ENCODE assay signal across 34 mouse cellular contexts in the genomic region with DNA sequence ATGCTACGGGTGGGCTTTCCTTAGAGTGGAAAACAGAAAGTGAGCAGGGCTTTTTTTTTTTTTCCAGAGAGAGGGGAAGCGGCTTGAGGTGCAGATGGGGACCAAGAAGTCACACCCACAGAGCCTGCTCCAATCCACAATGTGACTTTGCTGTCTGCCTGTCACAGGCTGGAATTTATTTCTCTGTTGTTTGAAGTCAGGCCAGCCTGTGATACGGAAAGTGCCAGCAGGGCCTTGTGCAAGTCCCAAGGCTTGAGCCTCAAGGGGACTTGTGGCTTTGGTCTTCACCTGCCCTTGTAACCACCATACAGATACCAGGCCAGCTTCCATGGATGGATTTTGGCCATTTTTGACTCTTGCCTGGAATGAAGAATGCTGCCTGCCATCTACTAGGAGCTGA. TPM values are rescaled to one million over a fixed set of nuclear protein-coding genes. Genes with fewer than 3 reads are reported as not detected.
DNase-seq lines count a peak whose midpoint lies in the region; ATAC-seq and TF ChIP-seq lines count a peak whose summit lies in the region.
"Had no signal": no experiment of that assay in that cellular context is flagged by ENCODE, and none has a peak within 500 bp of the region (broad histone marks: within the 10 kb centered on the region; RNA-seq: fewer than 3 reads in every experiment).

No protein-coding gene starts in this region.

- WGBS in heart, embryonic 11.5 days (ENCODE audit: insufficient replicate concordance), result 40% methylated on average over 3 of the region's 3 CpGs
- 14% methylated on average over 3 of the region's 3 CpGs for WGBS in lung, embryonic 14.5 days
- WGBS in lung, postnatal 0 days, result 31% methylated on average over 3 of the region's 3 CpGs

- no peaks in the 10 kb centered on the region for H3K9me3 ChIP-seq in heart, embryonic 11.5 days (replicated peaks; ENCODE audit: control insufficient read depth, low read length)
- no peaks in the 10 kb centered on the region for H3K9me3 ChIP-seq in lung, embryonic 14.5 days (ENCODE audit: low read depth, low read length)
- no peaks in the 10 kb centered on the region for H3K9me3 ChIP-seq in lung, postnatal 0 days (ENCODE audit: low read length)
- H3K9me3 ChIP-seq: embryonic facial prominence, embryonic 15.5 days; forebrain, embryonic 12.5 days; hindbrain, embryonic 10.5 days; hindbrain, embryonic 15.5 days; kidney, embryonic 15.5 days; liver, embryonic 12.5 days; midbrain, embryonic 13.5 days; stomach, embryonic 15.5 days had no signal

- H3K4me2 ChIP-seq in heart, embryonic 11.5 days, result no peak overlapping the region
- H3K4me2 ChIP-seq in lung, embryonic 14.5 days, result no peak overlapping the region
- H3K4me2 ChIP-seq in lung, postnatal 0 days (replicated peaks; ENCODE audit: low read depth, low read length), result no peak overlapping the region
- H3K4me2 ChIP-seq: embryonic facial prominence, embryonic 15.5 days; forebrain, embryonic 12.5 days; hindbrain, embryonic 15.5 days; kidney, embryonic 15.5 days; liver, embryonic 12.5 days; midbrain, embryonic 13.5 days; stomach, embryonic 15.5 days had no signal

- no peak overlapping the region for H3K27ac ChIP-seq in heart, embryonic 11.5 days (ENCODE audit: low read depth, low read length)
- no peak overlapping the region for H3K27ac ChIP-seq in lung, embryonic 14.5 days (ENCODE audit: low read depth)
- no peak overlapping the region for H3K27ac ChIP-seq in lung, postnatal 0 days (ENCODE audit: low read length)
- H3K27ac ChIP-seq: embryonic facial prominence, embryonic 10.5 days; embryonic facial prominence, embryonic 15.5 days; forebrain, embryonic 12.5 days; hindbrain, embryonic 10.5 days; hindbrain, embryonic 15.5 days; kidney, embryonic 15.5 days; liver, embryonic 12.5 days; macrophage; midbrain, embryonic 13.5 days; stomach, embryonic 15.5 days had no signal

- no peaks in the 10 kb centered on the region for H3K27me3 ChIP-seq in heart, embryonic 11.5 days (ENCODE audit: control insufficient read depth, insufficient read depth, low read length)
- H3K27me3 ChIP-seq in lung, embryonic 14.5 days (ENCODE audit: insufficient read depth, low read length), result no peaks in the 10 kb centered on the region
- no peaks in the 10 kb centered on the region for H3K27me3 ChIP-seq in lung, postnatal 0 days (replicated peaks; ENCODE audit: insufficient read depth, low read length)
- H3K27me3 ChIP-seq: forebrain, embryonic 12.5 days; hindbrain, embryonic 15.5 days; kidney, embryonic 15.5 days; midbrain, embryonic 13.5 days; stomach, embryonic 15.5 days had no signal

- no peaks in the 10 kb centered on the region for H3K4me1 ChIP-seq in heart, embryonic 11.5 days (ENCODE audit: control insufficient read depth, insufficient read depth, low read length)
- H3K4me1 ChIP-seq in lung, embryonic 14.5 days (ENCODE audit: insufficient read depth), result no peaks in the 10 kb centered on the region
- peaks cover 5% of the 10 kb centered on the region; the same call in 1 of the 2 replicates for H3K4me1 ChIP-seq in lung, postnatal 0 days (ENCODE audit: insufficient read depth, low read depth, low read length)
- H3K4me1 ChIP-seq: embryonic facial prominence, embryonic 10.5 days; embryonic facial prominence, embryonic 15.5 days; hindbrain, embryonic 10.5 days; hindbrain, embryonic 15.5 days; kidney, embryonic 15.5 days; liver, embryonic 12.5 days; midbrain, embryonic 13.5 days had no signal

- H3K36me3 ChIP-seq in heart, embryonic 11.5 days (ENCODE audit: control insufficient read depth, insufficient read depth, low read length), result no peaks in the 10 kb centered on the region
- H3K36me3 ChIP-seq in lung, embryonic 14.5 days (ENCODE audit: insufficient read depth), result no peaks in the 10 kb centered on the region
- no peaks in the 10 kb centered on the region for H3K36me3 ChIP-seq in lung, postnatal 0 days (ENCODE audit: insufficient read depth, low read length)
- H3K36me3 ChIP-seq: embryonic facial prominence, embryonic 10.5 days; embryonic facial prominence, embryonic 15.5 days; forebrain, embryonic 12.5 days; hindbrain, embryonic 10.5 days; hindbrain, embryonic 15.5 days; kidney, embryonic 15.5 days; liver, embryonic 12.5 days; midbrain, embryonic 13.5 days; stomach, embryonic 15.5 days had no signal

- DNase-seq in adrenal gland, adult (ENCODE audit: inconsistent age in 2 of 2, low spot score in 1 of 2), result peak; percentile 48 to 72
- DNase-seq in adrenal gland, postnatal 4 days (ENCODE audit: low spot score in 2 of 2), result no peak
- peak; percentile 92 for DNase-seq in heart, adult 11 months
- peak; percentile 18 for DNase-seq in lung, embryonic 14.5 days
- no peak for DNase-seq in lung, postnatal 0 days (ENCODE audit: low spot score)
- no peak for DNase-seq in layer of hippocampus, adult 9-11 months
- DNase-seq: cerebellum, adult 18-20 months; cerebellum, postnatal 25 days; forebrain, postnatal 0 days; gastrocnemius, postnatal 10 days; kidney, adult 18-20 months; kidney, postnatal 25 days; layer of hippocampus, postnatal 36 days; left cerebral cortex, postnatal 4 days; liver, postnatal 0 days; lung, postnatal 10 days; right cerebral cortex, postnatal 25 days; thymus, postnatal 14 days had no signal

- TF ChIP-seq CTCF in lung, embryonic 14.5 days (IDR thresholded peaks at IDR 0.05; ENCODE audit: low read depth), result no peak
- TF ChIP-seq CTCF in lung, postnatal 0 days (IDR thresholded peaks at IDR 0.05), result no peak

- H3K9ac ChIP-seq in heart, embryonic 11.5 days (ENCODE audit: low read depth, low read length), result no peak overlapping the region
- H3K9ac ChIP-seq in lung, embryonic 14.5 days, result no peak overlapping the region
- H3K9ac ChIP-seq in lung, postnatal 0 days (replicated peaks; ENCODE audit: low read depth), result no peak overlapping the region
- H3K9ac ChIP-seq: embryonic facial prominence, embryonic 15.5 days; forebrain, embryonic 12.5 days; forebrain, postnatal 0 days; hindbrain, embryonic 15.5 days; kidney, embryonic 15.5 days; liver, embryonic 12.5 days; liver, postnatal 0 days; midbrain, embryonic 13.5 days; stomach, embryonic 15.5 days had no signal

- TF ChIP-seq EP300 in lung, postnatal 0 days (IDR thresholded peaks at IDR 0.05), result no peak

- no peak overlapping the region for H3K4me3 ChIP-seq in heart, embryonic 11.5 days (ENCODE audit: low read depth, low read length)
- H3K4me3 ChIP-seq in lung, embryonic 14.5 days (ENCODE audit: low read depth, low read length), result no peak overlapping the region
- H3K4me3 ChIP-seq in lung, postnatal 0 days (ENCODE audit: low read depth, low read length), result no peak overlapping the region
- H3K4me3 ChIP-seq: embryonic facial prominence, embryonic 10.5 days; embryonic facial prominence, embryonic 15.5 days; forebrain, embryonic 12.5 days; hindbrain, embryonic 10.5 days; hindbrain, embryonic 15.5 days; kidney, embryonic 15.5 days; liver, embryonic 12.5 days; midbrain, embryonic 13.5 days; stomach, embryonic 15.5 days had no signal

- ATAC-seq in heart, embryonic 11.5 days (replicated peaks; ENCODE audit: insufficient number of reproducible peaks, low FRiP score, low TSS enrichment), result no peak
- no peak for ATAC-seq in lung, embryonic 14.5 days (ENCODE audit: insufficient read depth)
- ATAC-seq in lung, postnatal 0 days, result no peak
- ATAC-seq: forebrain, postnatal 0 days; liver, embryonic 12.5 days; liver, postnatal 0 days; midbrain, embryonic 13.5 days had no signal

RNA-seq across cellular contexts. Expression of a gene that starts 32.7 kb away (rescaled TPM):
- 10 to 100 TPM; 70.6 to 81.5 TPM for total RNA-seq in adrenal gland, postnatal 4 days (2021)
- 1.00 and 1.2 TPM in 2 replicates for polyA plus RNA-seq in heart, embryonic 11.5 days (2014; fragmentation: Nextera tagmentation; extraction: Ambion mirVana)
- 0.74 and 0.78 TPM in 2 replicates for polyA plus RNA-seq in lung, embryonic 14.5 days (2014; fragmentation: Nextera tagmentation; extraction: Ambion mirVana)
- 4.8 and 5.7 TPM in 2 replicates for polyA plus RNA-seq in lung, postnatal 0 days (2015; fragmentation: Nextera tagmentation; extraction: Ambion mirVana)
- total RNA-seq: neutrophil, adult 5-6 weeks had no signal

RNA-seq across cellular contexts. Expression of a gene that starts 56.5 kb away (rescaled TPM):
- total RNA-seq in adrenal gland, postnatal 4 days (2021), result 10 to 100 TPM; 14.3 to 15.0 TPM
- polyA plus RNA-seq in heart, embryonic 11.5 days (2014; fragmentation: Nextera tagmentation; extraction: Ambion mirVana), result 6.0 and 6.2 TPM in 2 replicates
- 8.1 and 10.9 TPM in 2 replicates for polyA plus RNA-seq in lung, embryonic 14.5 days (2014; fragmentation: Nextera tagmentation; extraction: Ambion mirVana)
- 20.0 and 41.4 TPM in 2 replicates for polyA plus RNA-seq in lung, postnatal 0 days (2015; fragmentation: Nextera tagmentation; extraction: Ambion mirVana)
- total RNA-seq: CH12.LX; granulocyte monocyte progenitor cell, adult 5-6 weeks; megakaryocyte-erythroid progenitor cell, adult 5-6 weeks; neutrophil, adult 5-6 weeks had no signal
- polyA plus RNA-seq: C2C12 had no signal

Comparison
In these comparisons a context has a peak if more than half of its experiments do, and no peak if none do; other contexts are left out.
1. DNase-seq: peak in adrenal gland, adult (2 of 2), heart, adult 11 months (single experiment) and lung, embryonic 14.5 days (single experiment); none in adrenal gland, postnatal 4 days (0 of 2), lung, postnatal 0 days (single experiment) and layer of hippocampus, adult 9-11 months (single experiment).